Mouse (Mus musculus): ENCODE results near the gene Usp34. TPM values are rescaled to one million over a fixed set of nuclear protein-coding genes. Genes with fewer than 3 reads are reported as not detected.

The Usp34 gene
- polyA plus RNA-seq, 1 experiment = 23.5 TPM

- no peak for TF ChIP-seq POLR2A (IDR thresholded peaks at IDR 0.05; ENCODE audit: borderline replicate concordance, control insufficient read depth, low read depth, low read length)
- TF ChIP-seq CTCF (IDR thresholded peaks at IDR 0.05; ENCODE audit: control insufficient read depth, insufficient read depth, low read length) = no peak
- no peaks in the 10 kb centered on the region for H3K4me1 ChIP-seq (ENCODE audit: control insufficient read depth, insufficient read depth, low read length)
- 85% methylated on average over 4 of the region's 4 CpGs for WGBS
- H3K27ac ChIP-seq (ENCODE audit: control insufficient read depth, insufficient read depth, low read depth, low read length, poor library complexity) = no peak overlapping the region
- H3K4me3 ChIP-seq (replicated peaks; ENCODE audit: control insufficient read depth, low read depth, low read length) = no peak overlapping the region
Measured at GRCm38 (mm10) chr11:23372032-23372431, 65.3 kb downstream of the Usp34 start.

- H3K4me1 ChIP-seq (ENCODE audit: control insufficient read depth, insufficient read depth, low read length) = no peaks in the 10 kb centered on the region
- no peak overlapping the region for H3K27ac ChIP-seq (ENCODE audit: control insufficient read depth, insufficient read depth, low read depth, low read length, poor library complexity)
- no peak overlapping the region for H3K4me3 ChIP-seq (replicated peaks; ENCODE audit: control insufficient read depth, low read depth, low read length)
- TF ChIP-seq CTCF (IDR thresholded peaks at IDR 0.05; ENCODE audit: control insufficient read depth, insufficient read depth, low read length) (no peak), POLR2A (IDR thresholded peaks at IDR 0.05; ENCODE audit: borderline replicate concordance, control insufficient read depth, low read depth, low read length) (no peak)
Measured at GRCm38 (mm10) chr11:23372490-23372889, 65.8 kb downstream of the Usp34 start.

- WGBS = 90% methylated on average over 2 of the region's 2 CpGs
- Histone ChIP-seq H3K4me1 (ENCODE audit: control insufficient read depth, insufficient read depth, low read length) (no peaks in the 10 kb centered on the region), H3K4me3 (replicated peaks; ENCODE audit: control insufficient read depth, low read depth, low read length) (no peak overlapping the region), H3K27ac (ENCODE audit: control insufficient read depth, insufficient read depth, low read depth, low read length, poor library complexity) (no peak overlapping the region)
- TF ChIP-seq CTCF (IDR thresholded peaks at IDR 0.05; ENCODE audit: control insufficient read depth, insufficient read depth, low read length) = no peak
- TF ChIP-seq POLR2A (IDR thresholded peaks at IDR 0.05; ENCODE audit: borderline replicate concordance, control insufficient read depth, low read depth, low read length) = no peak
Measured at GRCm38 (mm10) chr11:23380055-23380454, 73.4 kb downstream of the Usp34 start.

DNA sequence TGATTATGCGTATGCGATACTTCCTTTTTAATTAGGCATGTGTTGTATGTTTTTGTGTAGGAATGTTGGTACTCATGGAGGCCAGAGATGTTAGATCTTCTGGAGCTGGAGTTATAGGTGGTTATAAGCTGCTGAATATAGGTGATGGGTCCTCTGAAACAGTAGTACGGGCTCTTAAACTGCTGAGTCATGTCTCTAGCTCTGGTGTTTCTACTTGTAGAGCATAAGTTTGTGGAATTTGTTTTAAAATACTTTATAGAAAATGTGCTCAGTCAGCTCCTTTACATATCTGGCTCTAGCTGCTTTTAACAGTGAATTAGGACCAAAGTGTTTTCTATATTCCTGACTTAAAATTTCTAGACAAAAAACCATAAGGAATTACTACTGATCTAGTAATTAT, 73.9 kb downstream of the Usp34 start:
- Histone ChIP-seq H3K4me1 (ENCODE audit: control insufficient read depth, insufficient read depth, low read length) (no peaks in the 10 kb centered on the region), H3K27ac (ENCODE audit: control insufficient read depth, insufficient read depth, low read depth, low read length, poor library complexity) (no peak overlapping the region), H3K4me3 (replicated peaks; ENCODE audit: control insufficient read depth, low read depth, low read length) (no peak overlapping the region)
- 86% methylated on average over 3 of the region's 3 CpGs for WGBS
- TF ChIP-seq POLR2A (IDR thresholded peaks at IDR 0.05; ENCODE audit: borderline replicate concordance, control insufficient read depth, low read depth, low read length) (no peak), CTCF (IDR thresholded peaks at IDR 0.05; ENCODE audit: control insufficient read depth, insufficient read depth, low read length) (no peak)

DNA sequence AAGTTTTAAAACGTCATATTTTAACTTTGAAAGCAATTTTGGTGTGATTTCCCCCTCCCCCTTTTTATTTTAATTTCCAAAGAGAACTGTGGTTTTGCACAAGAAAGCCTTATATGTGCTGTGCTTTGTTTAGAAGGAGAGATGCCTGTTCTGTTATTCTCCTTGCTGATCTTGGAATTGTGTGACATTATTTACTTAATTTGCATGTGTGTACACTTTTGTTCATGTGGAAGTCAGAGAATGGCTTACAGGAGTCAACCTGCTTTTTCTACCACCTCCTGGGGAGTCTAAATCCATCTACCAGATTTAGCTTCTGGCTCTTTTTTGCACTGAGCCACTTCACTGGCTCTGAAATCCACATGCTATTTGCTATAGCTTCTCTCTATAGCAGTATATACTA, 76.1 kb downstream of the Usp34 start:
- Histone ChIP-seq H3K4me3 (replicated peaks; ENCODE audit: control insufficient read depth, low read depth, low read length) (no peak overlapping the region), H3K4me1 (ENCODE audit: control insufficient read depth, insufficient read depth, low read length) (no peaks in the 10 kb centered on the region), H3K27ac (ENCODE audit: control insufficient read depth, insufficient read depth, low read depth, low read length, poor library complexity) (no peak overlapping the region)
- no peak for TF ChIP-seq POLR2A (IDR thresholded peaks at IDR 0.05; ENCODE audit: borderline replicate concordance, control insufficient read depth, low read depth, low read length)
- no peak for TF ChIP-seq CTCF (IDR thresholded peaks at IDR 0.05; ENCODE audit: control insufficient read depth, insufficient read depth, low read length)
- 91% methylated on average over 1 of the region's 1 CpGs for WGBS

GRCm38 (mm10) chr11:23389649-23390048, 83.0 kb downstream of the Usp34 start:
- 55% methylated on average over 1 of the region's 1 CpGs for WGBS
- no peak overlapping the region for H3K27ac ChIP-seq (ENCODE audit: control insufficient read depth, insufficient read depth, low read depth, low read length, poor library complexity)
- TF ChIP-seq POLR2A (IDR thresholded peaks at IDR 0.05; ENCODE audit: borderline replicate concordance, control insufficient read depth, low read depth, low read length) = no peak
- TF ChIP-seq CTCF (IDR thresholded peaks at IDR 0.05; ENCODE audit: control insufficient read depth, insufficient read depth, low read length) = no peak
- no peak overlapping the region for H3K4me3 ChIP-seq (replicated peaks; ENCODE audit: control insufficient read depth, low read depth, low read length)
- no peaks in the 10 kb centered on the region for H3K4me1 ChIP-seq (ENCODE audit: control insufficient read depth, insufficient read depth, low read length)

DNA sequence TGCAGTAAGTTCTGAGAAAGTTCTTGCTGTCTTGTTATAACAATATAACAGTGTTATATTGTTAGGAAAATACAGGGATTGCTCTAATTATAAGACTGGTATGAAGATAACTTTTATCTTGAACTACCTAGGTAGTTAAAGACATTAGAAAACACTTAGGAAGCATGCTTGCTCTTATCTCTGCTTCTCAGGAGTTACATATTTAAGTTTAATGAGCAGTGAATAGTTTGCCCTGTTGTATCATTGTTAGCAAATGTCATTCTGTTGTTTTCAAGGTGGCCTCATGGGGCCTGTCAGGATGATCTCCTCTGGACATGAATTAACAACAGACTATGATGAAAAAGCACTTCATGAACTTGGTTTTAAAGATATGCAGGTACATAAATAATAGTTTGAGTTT, 85.9 kb downstream of the Usp34 start:
- H3K27ac ChIP-seq (ENCODE audit: control insufficient read depth, insufficient read depth, low read depth, low read length, poor library complexity) = no peak overlapping the region
- TF ChIP-seq POLR2A (IDR thresholded peaks at IDR 0.05; ENCODE audit: borderline replicate concordance, control insufficient read depth, low read depth, low read length) = no peak
- TF ChIP-seq CTCF (IDR thresholded peaks at IDR 0.05; ENCODE audit: control insufficient read depth, insufficient read depth, low read length) = no peak
- H3K4me3 ChIP-seq (replicated peaks; ENCODE audit: control insufficient read depth, low read depth, low read length) = no peak overlapping the region
- no peaks in the 10 kb centered on the region for H3K4me1 ChIP-seq (ENCODE audit: control insufficient read depth, insufficient read depth, low read length)

DNA sequence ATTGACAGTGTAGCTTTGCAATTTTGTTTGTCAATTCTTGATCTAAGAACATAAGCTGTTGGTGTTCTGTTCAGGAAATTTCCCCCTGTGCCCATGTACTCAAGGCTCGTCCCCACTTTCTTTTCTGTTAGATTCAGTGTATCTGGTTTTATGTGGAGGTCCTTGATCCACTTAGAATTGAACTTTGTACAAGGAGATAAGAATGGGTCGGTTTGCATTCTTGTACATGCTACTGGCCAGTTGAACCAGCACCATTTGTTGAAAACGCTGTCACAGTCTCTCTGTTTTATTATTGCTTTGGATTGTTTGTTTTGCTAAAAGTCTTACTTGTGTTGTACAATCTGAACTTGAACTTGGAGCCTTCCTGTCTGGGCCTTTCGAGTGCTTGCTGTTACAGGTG, 89.9 kb downstream of the Usp34 start:
- TF ChIP-seq POLR2A (IDR thresholded peaks at IDR 0.05; ENCODE audit: borderline replicate concordance, control insufficient read depth, low read depth, low read length) = no peak
- TF ChIP-seq CTCF (IDR thresholded peaks at IDR 0.05; ENCODE audit: control insufficient read depth, insufficient read depth, low read length) = no peak
- Histone ChIP-seq H3K4me3 (replicated peaks; ENCODE audit: control insufficient read depth, low read depth, low read length) (no peak overlapping the region), H3K4me1 (ENCODE audit: control insufficient read depth, insufficient read depth, low read length) (no peaks in the 10 kb centered on the region), H3K27ac (ENCODE audit: control insufficient read depth, insufficient read depth, low read depth, low read length, poor library complexity) (no peak overlapping the region)
- 84% methylated on average over 4 of the region's 4 CpGs for WGBS

DNA sequence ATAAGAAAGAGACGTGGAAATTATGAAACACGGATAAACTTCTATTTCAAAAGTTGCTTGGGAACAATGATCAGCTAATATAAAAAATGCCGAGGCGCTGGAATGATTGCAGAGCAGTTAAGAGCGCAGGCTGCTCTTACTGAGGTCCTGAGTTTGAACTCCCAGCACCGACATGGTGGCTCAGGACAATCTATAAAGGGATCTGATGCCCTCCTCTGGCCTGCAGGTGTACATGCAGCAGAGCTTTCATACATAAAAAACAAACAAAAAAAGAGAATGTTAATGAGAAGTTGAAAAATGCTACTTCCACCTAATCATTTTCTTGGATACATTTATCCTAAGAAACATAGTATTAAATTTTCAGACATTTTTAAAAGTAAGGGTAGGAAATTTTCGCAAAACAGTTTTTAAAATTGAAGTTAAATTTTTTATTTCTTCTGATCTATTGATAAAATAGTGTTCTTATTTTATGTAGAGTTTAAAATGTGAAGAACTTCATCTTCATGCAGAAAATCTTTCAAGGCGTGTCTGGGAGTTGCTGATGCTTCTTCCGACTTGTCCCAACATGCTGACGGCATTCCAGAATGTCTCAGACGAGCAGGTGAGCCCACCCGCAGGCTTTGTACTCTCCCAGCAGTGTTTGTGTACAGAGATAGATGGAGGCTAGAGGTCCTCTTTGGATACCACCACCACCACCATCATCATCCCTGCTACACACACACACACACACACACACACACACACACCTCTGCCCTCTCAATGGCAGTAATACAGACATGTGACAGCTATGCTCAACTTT, 94.5 kb downstream of the Usp34 start:
- Histone ChIP-seq H3K4me1 (ENCODE audit: control insufficient read depth, insufficient read depth, low read length) (no peaks in the 10 kb centered on the region), H3K27ac (ENCODE audit: control insufficient read depth, insufficient read depth, low read depth, low read length, poor library complexity) (no peak overlapping the region), H3K4me3 (replicated peaks; ENCODE audit: control insufficient read depth, low read depth, low read length) (no peak overlapping the region)
- WGBS = 89% methylated on average over 12 of the region's 12 CpGs
- TF ChIP-seq POLR2A (IDR thresholded peaks at IDR 0.05; ENCODE audit: borderline replicate concordance, control insufficient read depth, low read depth, low read length) = no peak
- TF ChIP-seq CTCF (IDR thresholded peaks at IDR 0.05; ENCODE audit: control insufficient read depth, insufficient read depth, low read length) = peak; percentile 18; the same call in 1 of the 2 replicates
